Mouse (Mus musculus) bone marrow macrophage, adult 2 months (primary cell): ENCODE results near the gene Zfp64.

Experiments
- CTCF ChIP-seq: IDR thresholded peaks from 2 replicates; pipeline ENCODE4 v1.5.1; 2012; ENCODE audit warnings: low read depth, mild to moderate bottlenecking, low read length, moderate library complexity
- POLR2A ChIP-seq: IDR thresholded peaks from 2 replicates; pipeline ENCODE4 v1.6.1; 2012; ENCODE audit warnings: mild to moderate bottlenecking, low read depth, low read length, borderline replicate concordance

GRCm38 (mm10) chr2:168862694-168863093 lies 92.7 kb downstream of the Zfp64 start:
- TF ChIP-seq CTCF (no peak), POLR2A (no peak)
